Mouse (Mus musculus) midbrain, embryonic 11.5 days (tissue): ENCODE results near the gene Sspo. TPM values are rescaled to one million over a fixed set of nuclear protein-coding genes. Genes with fewer than 3 reads are reported as not detected.

ENCODE experiments used
- microRNA-seq: library from miRNA; unstranded; fragments of <30 nt; microRNA quantifications from one replicate; pipeline ENCODE4, GENCODE M21; 2017
- polyA plus RNA-seq: library from polyadenylated mRNA; unstranded; fragments of >200 nt; fragmentation: Nextera tagmentation; extraction: Ambion mirVana; gene quantifications from 2 replicates; pipeline ENCODE4 v1.2.1, GENCODE M21; 2014

Gene Sspo
- polyA plus RNA-seq, 1 experiment from 2014 or later, result 0.10 TPM

Small RNA genes within 50 kb of the gene (microRNA-seq; reads per million reads assigned to microRNA genes)
- gene Gm24325, result not detected

Other genes starting within 250 kb of the Sspo start
- gene Krba1, start 52.6 kb upstream of the Sspo start, polyA plus RNA-seq, result 15.2 and 16.6 TPM in 2 replicates
- gene Zfp467, start 2.4 kb upstream of the Sspo start, polyA plus RNA-seq, result 12.7 and 14.3 TPM in 2 replicates
- gene Atp6v0e2, start 89.4 kb downstream of the Sspo start, polyA plus RNA-seq, result 64.4 and 71.4 TPM in 2 replicates
- 15.5 and 15.9 TPM in 2 replicates for gene Lrrc61, start 106.6 kb downstream of the Sspo start, polyA plus RNA-seq
- 1.4 and 1.6 TPM in 2 replicates for gene Rarres2, start 124.6 kb downstream of the Sspo start, polyA plus RNA-seq
- gene Gm45021, start 141.4 kb downstream of the Sspo start, polyA plus RNA-seq, result not detected in 2 replicates
- gene Repin1, start 145.7 kb downstream of the Sspo start, polyA plus RNA-seq, result 39.9 and 44.1 TPM in 2 replicates
- gene Gm44965, start 145.7 kb downstream of the Sspo start, polyA plus RNA-seq, result not detected in 2 replicates
- gene Zfp775, start 153.8 kb downstream of the Sspo start, polyA plus RNA-seq, result 7.8 and 9.3 TPM in 2 replicates
- gene AI854703, start 178.5 kb downstream of the Sspo start, polyA plus RNA-seq, result 0.52 and 0.82 TPM in 2 replicates
- gene Gimap8, start 199.0 kb downstream of the Sspo start, polyA plus RNA-seq, result 0.18 and 0.25 TPM in 2 replicates
- gene Gimap9, start 227.9 kb downstream of the Sspo start, polyA plus RNA-seq, result 2.9 and 3.0 TPM in 2 replicates
- gene Gimap4, start 236.3 kb downstream of the Sspo start, polyA plus RNA-seq, result 4.8 and 5.6 TPM in 2 replicates